Mouse (Mus musculus): ENCODE results near the gene Mettl7a2.

Mettl7a2 gene

GRCm38 (mm10) chr15:100395561-100395960, 42.6 kb downstream of the Mettl7a2 start:
- ATAC-seq (ENCODE audit: low TSS enrichment) = no peak

GRCm38 (mm10) chr15:100400592-100401250, 47.7 kb downstream of the Mettl7a2 start:
- no peak for ATAC-seq (ENCODE audit: low TSS enrichment)

GRCm38 (mm10) chr15:100401811-100402210, 48.8 kb downstream of the Mettl7a2 start:
- no peak for ATAC-seq (ENCODE audit: low TSS enrichment)

GRCm38 (mm10) chr15:100402347-100402746, 49.3 kb downstream of the Mettl7a2 start:
- no peak for ATAC-seq (ENCODE audit: low TSS enrichment)

GRCm38 (mm10) chr15:100402798-100403197, 49.8 kb downstream of the Mettl7a2 start:
- ATAC-seq (ENCODE audit: low TSS enrichment) = no peak

- ATAC-seq (ENCODE audit: low TSS enrichment) = no peak
Observed at GRCm38 (mm10) chr15:100403318-100404000, 50.5 kb downstream of the Mettl7a2 start.

- ATAC-seq (ENCODE audit: low TSS enrichment) = no peak
Observed at GRCm38 (mm10) chr15:100406088-100406487, 53.1 kb downstream of the Mettl7a2 start.

- ATAC-seq (ENCODE audit: low TSS enrichment) = no peak
Observed at GRCm38 (mm10) chr15:100410918-100411672, 58.1 kb downstream of the Mettl7a2 start.

Measured in frontal cortex, adult (tissue).